Mouse (Mus musculus) liver, embryonic 15.5 days (tissue): ENCODE results near the gene Kansl1l. TPM values are rescaled to one million over a fixed set of nuclear protein-coding genes. Genes with fewer than 3 reads are reported as not detected.

Experiments used
- ATAC-seq: fragments of 200-750 bp; cut with Nextera tagmentation; 2 replicates; pipeline ENCODE4 v1.8.0; 2017; ENCODE audit warnings: moderate number of reproducible peaks, mild to moderate bottlenecking, moderate library complexity; ENCODE audit not compliant: insufficient read depth
- H3K27ac ChIP-seq: fragments of 300-500 bp; sonication (generic); replicated peaks from 2 replicates; pipeline ENCODE4 v1.5.1; 2015; ENCODE audit warnings: mild to moderate bottlenecking, inconsistent platforms
- H3K27me3 ChIP-seq: fragments of 300-500 bp; sonication (generic); 2 replicates; pipeline ENCODE4 v1.6.1; 2015; ENCODE audit warnings: mild to moderate bottlenecking, inconsistent platforms
- H3K36me3 ChIP-seq: fragments of 300-500 bp; sonication (generic); replicated peaks from 2 replicates; pipeline ENCODE4 v1.6.1; 2015; ENCODE audit warnings: moderate library complexity, mild to moderate bottlenecking, inconsistent platforms
- H3K4me1 ChIP-seq: fragments of 300-500 bp; sonication (generic); replicated peaks from 2 replicates; pipeline ENCODE4 v1.6.1; 2015; ENCODE audit warnings: inconsistent platforms
- H3K4me2 ChIP-seq: fragments of 300-500 bp; sonication (generic); 2 replicates; pipeline ENCODE4 v1.6.1; 2015; ENCODE audit warnings: moderate library complexity, mild to moderate bottlenecking, inconsistent platforms
- H3K4me3 ChIP-seq: fragments of 300-500 bp; sonication (generic); replicated peaks from 2 replicates; pipeline ENCODE4 v1.5.1; 2015; ENCODE audit warnings: mild to moderate bottlenecking, inconsistent platforms
- H3K9ac ChIP-seq: fragments of 300-500 bp; sonication (generic); 2 replicates; pipeline ENCODE4 v1.6.1; 2015; ENCODE audit warnings: moderate library complexity, mild to moderate bottlenecking, inconsistent platforms
- H3K9me3 ChIP-seq: fragments of 300-500 bp; sonication (generic); replicated peaks from 2 replicates; pipeline ENCODE4 v1.6.1; 2016; ENCODE audit warnings: inconsistent platforms
- WGBS: fragments of 180-500 bp; shearing (Covaris S2); methylation state at CpG from one replicate; pipeline ENCODE4 v1.1.7; 2015; ENCODE audit warnings: mixed read lengths; ENCODE audit not compliant: insufficient replicate concordance; 5-methylcytosine and 5-hydroxymethylcytosine counted together
- polyA plus RNA-seq: library from polyadenylated mRNA; unstranded; fragments of >200 nt; fragmentation: Nextera tagmentation; extraction: Ambion mirVana; gene quantifications from 2 replicates; pipeline ENCODE4 v1.2.1, GENCODE M21; 2015

Gene Kansl1l
- polyA plus RNA-seq, 1 experiment from 2014 or later = 3.3 TPM

DNA sequence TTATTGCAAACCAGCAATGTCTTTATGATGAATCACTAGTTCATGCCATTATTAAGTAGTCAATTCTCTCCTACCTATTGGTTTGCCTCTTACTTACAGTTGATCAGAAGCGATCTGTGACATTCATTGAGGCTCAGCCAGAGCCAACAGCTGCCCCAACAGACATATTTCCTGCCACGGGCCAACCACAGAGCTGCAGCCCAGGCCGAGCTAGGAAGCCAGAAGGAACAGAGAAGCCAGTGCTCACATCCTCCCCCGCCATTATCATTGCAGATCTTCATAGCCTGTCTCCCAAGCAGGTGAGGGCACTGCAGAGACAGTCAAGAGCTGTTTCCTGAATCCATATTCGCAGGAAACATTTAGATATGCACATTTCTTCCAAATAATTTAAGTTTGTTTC is 123.1 kb downstream of the Kansl1l start:
- Histone ChIP-seq H3K4me2 (no peak overlapping the region), H3K9me3 (no peaks in the 10 kb centered on the region), H3K27me3 (no peaks in the 10 kb centered on the region), H3K9ac (no peak overlapping the region), H3K27ac (no peak overlapping the region), H3K36me3 (no peaks in the 10 kb centered on the region), H3K4me3 (no peak overlapping the region), H3K4me1 (no peaks in the 10 kb centered on the region)
- WGBS = 11% methylated on average over 5 of the region's 5 CpGs
- ATAC-seq = no peak

DNA sequence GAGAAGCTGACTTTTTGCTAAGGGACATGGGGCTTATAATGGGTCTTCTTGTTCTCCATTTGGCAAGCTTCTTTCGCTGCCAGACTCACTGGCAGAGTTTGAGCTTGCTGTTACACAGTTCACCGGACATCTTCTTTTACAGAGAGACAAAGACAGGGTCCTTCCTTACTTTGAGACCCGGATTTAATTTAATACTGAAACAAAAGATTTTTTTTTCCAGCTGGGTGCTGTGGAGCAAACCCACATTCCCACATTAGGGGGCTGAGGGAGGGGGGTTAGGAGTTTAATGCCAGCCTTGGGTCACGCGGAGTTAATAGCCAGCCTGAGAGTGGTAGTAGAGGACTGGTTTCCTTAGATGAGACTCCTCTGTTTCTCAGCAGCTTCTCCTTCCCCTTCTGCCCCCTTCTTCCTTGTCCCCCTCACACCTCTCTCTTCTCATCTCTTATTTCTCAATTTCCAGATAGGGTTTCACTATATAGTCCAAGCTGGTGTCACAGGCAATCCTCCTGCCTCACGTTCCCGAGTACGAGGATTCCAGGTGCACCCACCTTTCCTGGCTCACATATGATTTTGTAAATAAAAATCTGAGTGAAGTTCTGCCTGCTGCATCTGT is 124.5 kb downstream of the Kansl1l start:
- no peaks in the 10 kb centered on the region for H3K9me3 ChIP-seq
- H3K36me3 ChIP-seq = no peaks in the 10 kb centered on the region
- no peak overlapping the region for H3K4me3 ChIP-seq
- WGBS = 76% methylated on average over 8 of the region's 8 CpGs
- H3K4me2 ChIP-seq = no peak overlapping the region
- H3K9ac ChIP-seq = no peak overlapping the region
- H3K4me1 ChIP-seq = no peaks in the 10 kb centered on the region
- no peak overlapping the region for H3K27ac ChIP-seq
- H3K27me3 ChIP-seq = no peaks in the 10 kb centered on the region
- ATAC-seq = no peak

DNA sequence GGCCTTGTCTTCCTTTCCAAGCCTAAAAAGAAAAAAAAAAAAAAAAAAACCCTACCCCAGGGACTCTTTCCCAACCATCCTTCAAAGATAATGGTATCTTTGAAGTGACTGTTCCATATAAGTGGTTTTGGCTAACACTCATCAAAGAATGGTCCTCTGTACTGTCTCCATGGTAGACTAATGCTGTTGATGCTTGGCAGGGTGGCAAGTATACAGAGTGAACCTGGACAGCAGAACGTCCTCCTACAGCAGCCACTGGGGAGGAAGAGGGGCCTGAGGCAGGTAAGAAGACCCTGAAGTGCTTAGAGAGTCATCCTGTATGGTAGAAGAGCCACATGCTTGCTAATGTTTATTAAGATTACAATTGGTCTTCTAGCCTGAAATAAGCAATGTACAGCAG is 125.1 kb downstream of the Kansl1l start:
- ATAC-seq = no peak
- no peaks in the 10 kb centered on the region for H3K4me1 ChIP-seq
- no peaks in the 10 kb centered on the region for H3K36me3 ChIP-seq
- H3K9me3 ChIP-seq = no peaks in the 10 kb centered on the region
- WGBS = 55% methylated on average over 1 of the region's 1 CpGs
- no peaks in the 10 kb centered on the region for H3K27me3 ChIP-seq
- H3K4me3 ChIP-seq = no peak overlapping the region
- no peak overlapping the region for H3K4me2 ChIP-seq
- H3K9ac ChIP-seq = no peak overlapping the region
- H3K27ac ChIP-seq = no peak overlapping the region

DNA sequence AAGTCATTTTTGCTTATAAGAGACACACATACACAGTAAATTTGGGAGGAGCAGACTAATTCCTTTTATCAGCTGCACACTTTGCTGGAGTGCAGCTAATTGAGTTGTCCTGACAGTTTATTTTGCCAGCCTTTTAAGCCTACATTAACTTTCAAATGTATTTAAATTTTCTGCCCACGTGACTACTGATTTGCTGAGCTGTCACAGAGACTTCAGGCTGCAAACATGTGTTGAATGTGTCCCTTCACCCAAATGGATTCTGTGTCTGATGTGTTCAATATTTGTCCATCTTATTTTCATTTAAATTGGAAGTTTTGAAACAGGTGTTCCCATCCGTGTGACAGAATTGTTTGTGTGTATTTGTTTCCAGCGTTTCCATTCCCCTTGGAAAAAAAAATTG is 125.6 kb downstream of the Kansl1l start:
- no peak overlapping the region for H3K27ac ChIP-seq
- no peaks in the 10 kb centered on the region for H3K9me3 ChIP-seq
- no peak for ATAC-seq
- WGBS = 47% methylated on average over 3 of the region's 3 CpGs
- no peaks in the 10 kb centered on the region for H3K4me1 ChIP-seq
- no peaks in the 10 kb centered on the region for H3K36me3 ChIP-seq
- H3K4me3 ChIP-seq = no peak overlapping the region
- H3K27me3 ChIP-seq = no peaks in the 10 kb centered on the region
- no peak overlapping the region for H3K4me2 ChIP-seq
- H3K9ac ChIP-seq = no peak overlapping the region

DNA sequence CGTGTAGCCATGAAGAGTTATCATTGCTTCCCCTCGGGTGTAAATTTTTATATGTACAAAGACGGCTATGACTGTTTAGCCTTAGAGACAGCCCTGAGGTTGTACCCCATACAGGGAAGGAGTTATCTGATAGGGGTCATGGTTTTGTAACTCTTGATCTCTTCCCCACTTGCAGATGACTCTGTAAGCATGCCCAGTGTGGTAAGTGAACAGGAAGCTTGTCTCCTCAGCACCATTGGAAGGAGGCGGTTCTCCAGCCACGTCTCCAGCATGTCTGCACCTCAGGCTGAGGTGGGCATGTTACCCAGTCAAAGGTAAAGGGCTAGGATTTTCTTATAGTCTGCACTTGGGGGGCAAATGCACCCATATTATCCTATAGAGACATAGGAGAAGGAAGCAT is 134.4 kb downstream of the Kansl1l start:
- H3K4me2 ChIP-seq = no peak overlapping the region
- no peak overlapping the region for H3K9ac ChIP-seq
- no peak overlapping the region for H3K4me3 ChIP-seq
- ATAC-seq = no peak
- no peaks in the 10 kb centered on the region for H3K4me1 ChIP-seq
- 72% methylated on average over 5 of the region's 5 CpGs for WGBS
- H3K36me3 ChIP-seq = no peaks in the 10 kb centered on the region
- no peaks in the 10 kb centered on the region for H3K9me3 ChIP-seq
- no peak overlapping the region for H3K27ac ChIP-seq
- no peaks in the 10 kb centered on the region for H3K27me3 ChIP-seq

DNA sequence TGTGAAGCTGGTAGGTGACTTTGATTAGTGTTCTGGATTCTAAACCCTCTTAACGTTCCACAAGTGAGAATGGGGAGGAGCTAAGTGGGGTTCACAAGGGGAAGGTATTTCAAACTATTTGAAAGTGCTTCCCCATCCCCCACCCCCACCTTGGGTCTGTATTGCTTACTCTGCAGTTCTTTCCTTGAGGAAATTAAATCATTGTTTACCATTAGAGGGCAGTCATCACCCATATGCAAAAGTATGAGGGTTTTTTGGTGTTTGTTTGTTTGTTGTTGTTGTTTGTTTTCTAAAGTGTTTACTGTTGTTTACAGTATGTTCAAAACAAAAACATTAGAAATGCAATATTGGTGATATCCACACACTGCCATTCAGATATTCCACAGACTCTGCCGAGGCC is 138.7 kb downstream of the Kansl1l start:
- H3K4me1 ChIP-seq = no peaks in the 10 kb centered on the region
- no peaks in the 10 kb centered on the region for H3K9me3 ChIP-seq
- no peak for ATAC-seq
- H3K36me3 ChIP-seq = no peaks in the 10 kb centered on the region
- H3K27me3 ChIP-seq = no peaks in the 10 kb centered on the region
- no peak overlapping the region for H3K4me2 ChIP-seq
- H3K9ac ChIP-seq = no peak overlapping the region
- H3K27ac ChIP-seq = no peak overlapping the region
- H3K4me3 ChIP-seq = no peak overlapping the region
- WGBS = 39% methylated on average over 2 of the region's 2 CpGs

DNA sequence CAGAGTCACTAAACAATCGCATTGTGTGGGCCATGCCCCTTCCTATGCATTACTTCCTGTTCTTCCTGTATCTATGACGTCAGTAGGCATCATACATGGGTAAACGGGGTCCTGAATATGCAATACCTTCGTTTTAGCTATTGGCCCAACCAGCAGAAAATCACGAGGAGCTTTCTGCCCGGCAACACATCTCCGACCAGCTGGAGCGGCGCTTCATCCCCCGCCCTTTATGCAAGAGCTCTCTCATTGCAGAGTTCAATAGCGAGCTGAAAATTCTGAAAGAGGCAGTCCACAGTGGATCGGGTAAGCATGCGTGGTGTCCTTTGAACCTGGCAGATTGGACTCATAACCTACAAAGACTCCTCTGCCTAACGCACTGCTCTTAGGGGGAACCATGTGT is 139.4 kb downstream of the Kansl1l start:
- Histone ChIP-seq H3K9me3 (no peaks in the 10 kb centered on the region), H3K36me3 (no peaks in the 10 kb centered on the region), H3K4me1 (no peaks in the 10 kb centered on the region), H3K4me2 (no peak overlapping the region), H3K27me3 (no peaks in the 10 kb centered on the region), H3K9ac (no peak overlapping the region), H3K4me3 (no peak overlapping the region), H3K27ac (no peak overlapping the region)
- WGBS = 68% methylated on average over 14 of the region's 14 CpGs
- no peak for ATAC-seq

DNA sequence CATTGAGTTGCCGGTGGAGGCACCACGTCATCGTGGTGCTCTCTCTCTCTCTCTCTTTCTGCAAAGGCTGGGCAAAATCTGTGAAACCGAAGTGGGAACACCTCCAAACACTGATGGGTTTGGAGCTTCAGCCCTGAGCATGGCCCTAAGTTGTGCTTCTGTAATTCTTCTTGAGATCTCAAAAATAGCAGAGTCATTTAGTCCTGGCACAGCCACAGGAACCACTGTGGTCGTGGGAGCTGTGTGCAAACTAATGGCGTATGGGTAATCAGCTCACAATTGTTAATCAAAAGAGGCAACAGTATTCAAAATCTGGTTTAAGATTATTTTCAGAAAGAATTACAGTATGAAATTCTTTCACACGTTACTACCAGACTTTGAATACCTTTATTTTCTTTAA is 144.6 kb downstream of the Kansl1l start:
- 58% methylated on average over 7 of the region's 7 CpGs for WGBS
- H3K4me1 ChIP-seq = no peaks in the 10 kb centered on the region

DNA sequence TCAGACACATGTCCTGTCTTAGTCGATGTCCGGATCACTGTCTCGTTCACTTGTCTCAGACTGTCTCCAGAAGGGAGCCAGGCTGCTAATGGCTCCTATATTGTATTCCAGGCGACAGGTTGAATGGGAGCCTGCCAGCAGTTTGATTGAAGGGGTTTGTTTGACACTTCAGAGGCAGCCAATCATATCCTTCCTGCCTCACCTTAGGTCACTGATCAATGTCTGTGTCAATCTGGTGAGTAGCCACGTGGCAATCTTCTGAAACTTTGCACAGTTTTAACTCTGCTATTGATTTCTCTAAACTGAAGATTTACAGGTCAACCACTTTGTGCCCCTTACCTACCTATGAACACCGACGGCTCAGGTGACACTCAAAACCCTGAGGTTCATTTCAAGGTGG is 145.9 kb downstream of the Kansl1l start:
- Histone ChIP-seq H3K36me3 (no peaks in the 10 kb centered on the region), H3K4me2 (no peak overlapping the region), H3K4me1 (no peaks in the 10 kb centered on the region), H3K4me3 (no peak overlapping the region), H3K9me3 (no peaks in the 10 kb centered on the region), H3K27ac (no peak overlapping the region), H3K27me3 (no peaks in the 10 kb centered on the region), H3K9ac (no peak overlapping the region)
- ATAC-seq = no peak
- WGBS = 49% methylated on average over 7 of the region's 7 CpGs

More for the DNA sequence above, 144.6 kb downstream of the Kansl1l start:
- H3K9me3 ChIP-seq = no peaks in the 10 kb centered on the region
- no peaks in the 10 kb centered on the region for H3K27me3 ChIP-seq
- no peak overlapping the region for H3K4me3 ChIP-seq
- no peak for ATAC-seq
- H3K4me2 ChIP-seq = no peak overlapping the region
- H3K9ac ChIP-seq = no peak overlapping the region
- no peaks in the 10 kb centered on the region for H3K36me3 ChIP-seq
- no peak overlapping the region for H3K27ac ChIP-seq

Other genes with a start within 250 kb of the Kansl1l start
- gene Rpe, start 116.7 kb downstream of the Kansl1l start, polyA plus RNA-seq = 24.0 and 26.9 TPM in 2 replicates
- 140 and 145 TPM in 2 replicates for gene Acadl, start 45.7 kb upstream of the Kansl1l start, polyA plus RNA-seq
- gene Myl1, start 127.8 kb upstream of the Kansl1l start, polyA plus RNA-seq = 37.2 and 72.1 TPM in 2 replicates
- gene Lancl1, start 221.3 kb upstream of the Kansl1l start, polyA plus RNA-seq = 22.8 and 23.4 TPM in 2 replicates